Mouse (Mus musculus): ENCODE data around the gene Kcnn4.
"Not testable (repeated sequence)": the region's sequence is repeated elsewhere in the genome, so short reads cannot be mapped to it uniquely, and the experiment has no call there.

The Kcnn4 gene

GRCm38 (mm10) chr7:24391687-24392086, 21.6 kb downstream of the Kcnn4 start:
- no peak for DNase-seq (ENCODE audit: low spot score)

- no peak for DNase-seq (ENCODE audit: low spot score)
Measured at GRCm38 (mm10) chr7:24394054-24394453, 24.0 kb downstream of the Kcnn4 start.

- no peak for DNase-seq (ENCODE audit: low spot score)
Measured at GRCm38 (mm10) chr7:24394475-24395161, 24.6 kb downstream of the Kcnn4 start.

GRCm38 (mm10) chr7:24396832-24397231, 26.8 kb downstream of the Kcnn4 start:
- DNase-seq (ENCODE audit: low spot score) = no peak

GRCm38 (mm10) chr7:24398364-24398913, 28.4 kb downstream of the Kcnn4 start:
- DNase-seq (ENCODE audit: low spot score) = no peak

GRCm38 (mm10) chr7:24399256-24400081, 29.4 kb downstream of the Kcnn4 start, which contains the start of gene Smg9:
Gene Smg9 (plus strand): TSS chr7:24399619.
- DNase-seq (ENCODE audit: low spot score) = peak; percentile 98

GRCm38 (mm10) chr7:24400082-24400452, 30.0 kb downstream of the Kcnn4 start:
- no peak for DNase-seq (ENCODE audit: low spot score)

GRCm38 (mm10) chr7:24400489-24400888, 30.4 kb downstream of the Kcnn4 start:
- not testable (repeated sequence) for DNase-seq (ENCODE audit: low spot score)

GRCm38 (mm10) chr7:24402851-24403250, 32.8 kb downstream of the Kcnn4 start:
- no peak for DNase-seq (ENCODE audit: low spot score)

GRCm38 (mm10) chr7:24405649-24406048, 35.6 kb downstream of the Kcnn4 start:
- DNase-seq (ENCODE audit: low spot score) = no peak

GRCm38 (mm10) chr7:24406528-24407344, 36.7 kb downstream of the Kcnn4 start:
- DNase-seq (ENCODE audit: low spot score) = peak; percentile 86

- no peak for DNase-seq (ENCODE audit: low spot score)
Measured at GRCm38 (mm10) chr7:24408186-24408585, 38.1 kb downstream of the Kcnn4 start.

- DNase-seq (ENCODE audit: low spot score) = no peak
Measured at GRCm38 (mm10) chr7:24410123-24410522, 40.1 kb downstream of the Kcnn4 start.

GRCm38 (mm10) chr7:24410831-24411230, 40.8 kb downstream of the Kcnn4 start:
- no peak for DNase-seq (ENCODE audit: low spot score)

- no peak for DNase-seq (ENCODE audit: low spot score)
Measured at GRCm38 (mm10) chr7:24413630-24414029, 43.6 kb downstream of the Kcnn4 start.

- no peak for DNase-seq (ENCODE audit: low spot score)
Measured at GRCm38 (mm10) chr7:24415261-24415660, 45.2 kb downstream of the Kcnn4 start.

GRCm38 (mm10) chr7:24419579-24419978, 49.5 kb downstream of the Kcnn4 start:
- no peak for DNase-seq (ENCODE audit: low spot score)

- DNase-seq (ENCODE audit: low spot score) = no peak
Measured at GRCm38 (mm10) chr7:24421648-24422047, 51.6 kb downstream of the Kcnn4 start.

- no peak for DNase-seq (ENCODE audit: low spot score)
Measured at GRCm38 (mm10) chr7:24422251-24422650, 52.2 kb downstream of the Kcnn4 start.

- DNase-seq (ENCODE audit: low spot score) = no peak
Measured at GRCm38 (mm10) chr7:24423107-24423763, 53.2 kb downstream of the Kcnn4 start.

- DNase-seq (ENCODE audit: low spot score) = no peak
Measured at GRCm38 (mm10) chr7:24423956-24424732, 54.1 kb downstream of the Kcnn4 start.

Data from retina, embryonic 14.5 days (tissue).